Mouse (Mus musculus): ENCODE measurements around the gene 4930451I11Rik. TPM values are rescaled to one million over a fixed set of nuclear protein-coding genes. Genes with fewer than 3 reads are reported as not detected.
A peak's percentile ranks its signal among the peaks of the same experiment; 100 is the strongest.

Gene 4930451I11Rik
- polyA plus RNA-seq, 1 experiment from 2014 or later: not detected

DNA sequence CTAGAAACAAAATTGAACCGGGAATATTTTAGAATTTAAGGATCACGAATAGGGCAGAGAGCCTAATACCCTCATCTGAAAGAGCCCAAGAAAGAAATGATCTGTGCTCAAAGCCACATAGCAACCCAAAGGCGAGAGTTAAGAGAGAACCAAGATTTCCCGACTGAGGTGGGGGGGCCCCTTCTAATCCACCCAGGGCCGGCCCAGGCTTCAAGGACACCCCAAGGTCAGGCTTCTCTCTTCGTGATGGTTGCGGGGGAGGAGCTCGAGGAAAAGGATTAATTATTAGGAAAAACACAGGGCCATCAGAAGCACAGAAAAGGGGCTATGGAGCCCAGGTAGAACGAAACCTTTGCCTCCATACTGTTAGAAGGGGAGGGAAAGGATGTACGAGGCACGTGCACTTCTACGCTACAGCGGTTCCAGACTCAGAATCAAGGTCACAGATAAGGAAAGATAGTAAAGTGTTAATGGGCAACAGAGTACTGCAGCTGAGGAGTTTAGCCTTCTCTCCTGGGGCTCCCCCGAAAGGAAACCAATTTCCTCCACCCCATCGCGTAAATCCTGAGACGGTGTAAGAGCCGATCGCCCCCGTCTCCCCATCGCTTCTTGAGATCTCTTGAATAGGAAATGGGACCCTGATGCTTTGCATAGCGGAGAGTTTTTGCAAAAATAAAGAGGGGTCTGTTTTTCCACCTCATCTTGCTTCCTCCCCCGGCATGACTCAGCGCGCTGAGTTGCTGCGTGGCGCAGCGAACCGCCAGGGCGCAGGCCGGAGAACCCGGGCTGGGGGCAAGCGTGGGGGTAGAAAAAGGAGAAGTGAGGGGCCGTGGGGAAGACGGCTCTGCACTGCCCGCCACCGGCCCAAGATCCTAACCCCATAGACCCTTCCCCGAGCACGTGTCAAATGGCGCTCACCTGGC is 33.1 kb downstream of the 4930451I11Rik start:
- H3K27me3 ChIP-seq (ENCODE audit: control insufficient read depth, insufficient read depth, low read length): no peaks in the 10 kb centered on the region
- H3K4me3 ChIP-seq (ENCODE audit: low read depth, low read length): peak overlapping the region; percentile 80
- H3K4me1 ChIP-seq (replicated peaks; ENCODE audit: control insufficient read depth, insufficient read depth): no peaks in the 10 kb centered on the region; the same call in 1 of the 2 replicates
- H3K36me3 ChIP-seq (ENCODE audit: control insufficient read depth, insufficient read depth, low read length): peaks cover 16% of the 10 kb centered on the region; the same call in 1 of the 2 replicates
- no peak for ATAC-seq (ENCODE audit: low FRiP score, low TSS enrichment)
- WGBS: 1% methylated on average over 40 of the region's 40 CpGs
- peak overlapping the region; percentile 83 for H3K9ac ChIP-seq (ENCODE audit: low read length)
- H3K9me3 ChIP-seq (ENCODE audit: control insufficient read depth, low read length): no peaks in the 10 kb centered on the region
- no peak for DNase-seq (ENCODE audit: low spot score)
- H3K27ac ChIP-seq (replicated peaks): peak overlapping the region; percentile 93
- peak overlapping the region; percentile 83 for H3K4me2 ChIP-seq (replicated peaks; ENCODE audit: low read depth)
- TF ChIP-seq CTCF (IDR thresholded peaks at IDR 0.05; ENCODE audit: low read depth) (no peak), EP300 (optimal IDR thresholded peaks at IDR 0.05) (no peak)

- H3K4me3 ChIP-seq (ENCODE audit: low read depth, low read length): peak within 1 kb of the TSS; percentile 80
- peak within 1 kb of the TSS; percentile 93 for H3K27ac ChIP-seq (replicated peaks)
- peaks cover 16% of the 10 kb centered on the region; the same call in 1 of the 2 replicates for H3K36me3 ChIP-seq (ENCODE audit: control insufficient read depth, insufficient read depth, low read length)
- ATAC-seq (ENCODE audit: low FRiP score, low TSS enrichment) (peak; percentile 46), DNase-seq (ENCODE audit: low spot score) (peak; percentile 62)
- no peaks in the 10 kb centered on the region for H3K9me3 ChIP-seq (ENCODE audit: control insufficient read depth, low read length)
- peak within 1 kb of the TSS; percentile 83 for H3K9ac ChIP-seq (ENCODE audit: low read length)
- no peaks in the 10 kb centered on the region for H3K27me3 ChIP-seq (ENCODE audit: control insufficient read depth, insufficient read depth, low read length)
- WGBS: 17% methylated on average over 21 of the region's 21 CpGs
- H3K4me1 ChIP-seq (replicated peaks; ENCODE audit: control insufficient read depth, insufficient read depth): no peaks in the 10 kb centered on the region; the same call in 1 of the 2 replicates
- TF ChIP-seq EP300 (optimal IDR thresholded peaks at IDR 0.05): no peak
- TF ChIP-seq CTCF (IDR thresholded peaks at IDR 0.05; ENCODE audit: low read depth): no peak
- peak within 1 kb of the TSS; percentile 83 for H3K4me2 ChIP-seq (replicated peaks; ENCODE audit: low read depth)
Observed at GRCm38 (mm10) chr7:126797411-126798126, 33.9 kb downstream of the 4930451I11Rik start, which contains the start of gene Fam57b. Fam57b (plus strand) TSS chr7:126797668.

GRCm38 (mm10) chr7:126796350-126796932 is 35.0 kb downstream of the 4930451I11Rik start:
- Histone ChIP-seq H3K27me3 (ENCODE audit: control insufficient read depth, insufficient read depth, low read length) (no peaks in the 10 kb centered on the region), H3K4me1 (replicated peaks; ENCODE audit: control insufficient read depth, insufficient read depth) (no peaks in the 10 kb centered on the region; the same call in 1 of the 2 replicates), H3K9me3 (ENCODE audit: control insufficient read depth, low read length) (no peaks in the 10 kb centered on the region), H3K27ac (replicated peaks) (no peak overlapping the region), H3K36me3 (ENCODE audit: control insufficient read depth, insufficient read depth, low read length) (peaks cover 16% of the 10 kb centered on the region; the same call in 1 of the 2 replicates), H3K4me2 (replicated peaks; ENCODE audit: low read depth) (no peak overlapping the region), H3K4me3 (ENCODE audit: low read depth, low read length) (no peak overlapping the region), H3K9ac (ENCODE audit: low read length) (no peak overlapping the region)
- DNase-seq (ENCODE audit: low spot score) (peak; percentile 58), ATAC-seq (ENCODE audit: low FRiP score, low TSS enrichment) (no peak)
- 66% methylated on average over 8 of the region's 8 CpGs for WGBS
- TF ChIP-seq CTCF (IDR thresholded peaks at IDR 0.05; ENCODE audit: low read depth): peak; percentile 62
- TF ChIP-seq EP300 (optimal IDR thresholded peaks at IDR 0.05): no peak

DNA sequence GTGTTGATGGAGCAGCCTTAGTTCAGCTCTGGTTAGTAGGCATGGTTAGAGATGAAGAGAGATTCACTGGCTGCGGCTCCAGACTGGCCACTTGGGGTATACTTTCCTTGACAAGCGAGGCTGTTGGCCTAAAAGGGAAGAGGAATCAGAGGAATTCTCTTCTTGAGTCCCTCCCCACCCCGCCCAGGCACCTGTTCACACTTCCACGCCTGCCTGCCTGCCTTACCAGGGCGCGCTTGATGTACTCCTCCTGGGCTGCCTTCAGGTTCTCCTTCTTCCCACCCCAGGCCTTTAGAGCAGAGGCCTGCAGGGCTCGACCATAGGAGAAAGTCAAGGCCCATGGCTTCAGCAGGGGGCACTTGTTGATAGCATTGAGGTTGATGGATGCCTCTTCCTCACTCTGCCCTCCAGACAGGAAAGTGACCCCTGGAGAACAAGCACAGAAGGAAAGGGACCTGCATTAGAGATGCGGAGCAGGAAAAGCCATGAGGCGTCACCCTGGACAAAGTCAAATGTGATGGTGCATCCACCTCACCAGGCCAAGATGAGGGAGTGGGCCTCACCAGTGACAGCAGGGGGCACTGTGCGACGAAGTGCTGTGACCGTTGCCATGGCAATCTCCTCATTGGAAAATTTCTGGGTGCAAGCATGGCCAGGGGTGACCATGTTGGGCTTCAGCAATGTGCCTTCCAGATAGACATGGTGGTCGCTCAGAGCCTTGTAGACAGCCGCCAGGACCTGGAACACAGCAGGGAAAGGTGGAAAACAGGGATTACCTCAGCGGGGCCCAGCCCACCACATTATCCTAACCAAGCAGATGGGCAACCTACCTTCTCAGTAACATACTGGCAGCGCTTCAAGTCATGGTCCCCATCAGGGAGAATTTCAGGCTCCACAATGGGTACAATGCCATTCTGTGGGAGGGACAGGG is 35.8 kb downstream of the 4930451I11Rik start:
- H3K27ac ChIP-seq (replicated peaks): no peak overlapping the region
- no peak overlapping the region for H3K9ac ChIP-seq (ENCODE audit: low read length)
- H3K36me3 ChIP-seq (ENCODE audit: control insufficient read depth, insufficient read depth, low read length): peaks cover 16% of the 10 kb centered on the region; the same call in 1 of the 2 replicates
- ATAC-seq (ENCODE audit: low FRiP score, low TSS enrichment) (no peak), DNase-seq (ENCODE audit: low spot score) (no peak)
- H3K9me3 ChIP-seq (ENCODE audit: control insufficient read depth, low read length): no peaks in the 10 kb centered on the region
- H3K4me3 ChIP-seq (ENCODE audit: low read depth, low read length): no peak overlapping the region
- H3K27me3 ChIP-seq (ENCODE audit: control insufficient read depth, insufficient read depth, low read length): no peaks in the 10 kb centered on the region
- WGBS: 83% methylated on average over 16 of the region's 16 CpGs
- no peak for TF ChIP-seq EP300 (optimal IDR thresholded peaks at IDR 0.05)
- peak; percentile 39; the same call in 1 of the 2 replicates for TF ChIP-seq CTCF (IDR thresholded peaks at IDR 0.05; ENCODE audit: low read depth)
- no peak overlapping the region for H3K4me2 ChIP-seq (replicated peaks; ENCODE audit: low read depth)
- no peaks in the 10 kb centered on the region; the same call in 1 of the 2 replicates for H3K4me1 ChIP-seq (replicated peaks; ENCODE audit: control insufficient read depth, insufficient read depth)

- WGBS: 68% methylated on average over 4 of the region's 4 CpGs
- Histone ChIP-seq H3K27me3 (ENCODE audit: control insufficient read depth, insufficient read depth, low read length) (no peaks in the 10 kb centered on the region), H3K36me3 (ENCODE audit: control insufficient read depth, insufficient read depth, low read length) (peaks cover 21% of the 10 kb centered on the region; the same call in 1 of the 2 replicates), H3K9me3 (ENCODE audit: control insufficient read depth, low read length) (no peaks in the 10 kb centered on the region), H3K4me2 (replicated peaks; ENCODE audit: low read depth) (no peak overlapping the region), H3K9ac (ENCODE audit: low read length) (no peak overlapping the region), H3K4me1 (replicated peaks; ENCODE audit: control insufficient read depth, insufficient read depth) (no peaks in the 10 kb centered on the region), H3K27ac (replicated peaks) (no peak overlapping the region), H3K4me3 (ENCODE audit: low read depth, low read length) (no peak overlapping the region)
- DNase-seq (ENCODE audit: low spot score) (no peak), ATAC-seq (ENCODE audit: low FRiP score, low TSS enrichment) (no peak)
- TF ChIP-seq CTCF (IDR thresholded peaks at IDR 0.05; ENCODE audit: low read depth) (no peak), EP300 (optimal IDR thresholded peaks at IDR 0.05) (no peak)
Observed at GRCm38 (mm10) chr7:126794271-126794605, 37.2 kb downstream of the 4930451I11Rik start.
